Mouse (Mus musculus) lung, embryonic 14.5 days (tissue): Measurements from ENCODE around the gene Usp32. TPM values are rescaled to one million over a fixed set of nuclear protein-coding genes. Genes with fewer than 3 reads are reported as not detected.

Experiments
- ATAC-seq: fragments of 200-750 bp; cut with Nextera tagmentation; 2 replicates; pipeline ENCODE4 v1.8.0; 2017; ENCODE audit warnings: mild to moderate bottlenecking, moderate TSS enrichment, moderate library complexity; ENCODE audit not compliant: insufficient read depth
- DNase-seq: peaks from one replicate; pipeline ENCODE4 v3.0.0-alpha.2; 2015
- H3K27ac ChIP-seq: fragments of 300-500 bp; sonication (generic); 2 replicates; pipeline ENCODE4 v1.5.1; 2014; ENCODE audit warnings: low read depth, mild to moderate bottlenecking, moderate library complexity
- H3K27me3 ChIP-seq: fragments of 300-500 bp; sonication (generic); 2 replicates; pipeline ENCODE4 v1.6.1; 2014; ENCODE audit warnings: low read length, control low read depth; ENCODE audit not compliant: insufficient read depth
- H3K36me3 ChIP-seq: fragments of 300-500 bp; sonication (generic); 2 replicates; pipeline ENCODE4 v1.6.1; 2014; ENCODE audit warnings: control low read depth; ENCODE audit not compliant: insufficient read depth
- H3K4me1 ChIP-seq: fragments of 300-500 bp; sonication (generic); 2 replicates; pipeline ENCODE4 v1.6.1; 2014; ENCODE audit warnings: antibody characterized with exemption, control low read depth; ENCODE audit not compliant: insufficient read depth
- H3K4me2 ChIP-seq: fragments of 300-500 bp; sonication (generic); 2 replicates; pipeline ENCODE4 v1.6.1; 2014; ENCODE audit warnings: mild to moderate bottlenecking
- H3K4me3 ChIP-seq: fragments of 300-500 bp; sonication (generic); 2 replicates; pipeline ENCODE4 v1.5.1; 2014; ENCODE audit warnings: low read depth, low read length
- H3K9ac ChIP-seq: fragments of 300-500 bp; sonication (generic); 2 replicates; pipeline ENCODE4 v1.6.1; 2014
- H3K9me3 ChIP-seq: fragments of 300-500 bp; sonication (generic); 2 replicates; pipeline ENCODE4 v1.6.1; 2016; ENCODE audit warnings: low read depth, low read length, control low read depth
- CTCF ChIP-seq: IDR thresholded peaks from 2 replicates; pipeline ENCODE4 v1.5.1; 2016; ENCODE audit warnings: antibody characterized with exemption, low read depth
- WGBS: fragments of 180-500 bp; shearing (Covaris S2); extraction: QIAGEN DNeasy Blood & Tissue Kit; methylation state at CpG from one replicate; pipeline ENCODE4 v1.1.7; 2014; 5-methylcytosine and 5-hydroxymethylcytosine counted together
- polyA plus RNA-seq: library from polyadenylated mRNA; unstranded; fragments of >200 nt; fragmentation: Nextera tagmentation; extraction: Ambion mirVana; gene quantifications from 2 replicates; pipeline ENCODE4 v1.2.1, GENCODE M21; 2014

Gene Usp32
- 5.1 and 5.5 TPM in 2 replicates for polyA plus RNA-seq

- Histone ChIP-seq H3K27me3 (no peaks in the 10 kb centered on the region), H3K4me1 (peaks cover 5% of the 10 kb centered on the region; the same call in 1 of the 2 replicates), H3K9ac (peak within 1 kb of the TSS; percentile 78), H3K4me3 (peak within 1 kb of the TSS; percentile 79), H3K36me3 (no peaks in the 10 kb centered on the region), H3K9me3 (no peaks in the 10 kb centered on the region), H3K4me2 (peak within 1 kb of the TSS; percentile 82), H3K27ac (peak within 1 kb of the TSS; percentile 83)
- ATAC-seq (peak; percentile 98), DNase-seq (peak; percentile 98)
- TF ChIP-seq CTCF, result no peak
- under 1% methylated on average over 82 of the region's 94 CpGs for WGBS
These were observed at the start of gene Usp32 for GRCm38 (mm10) chr11:85139581-85140540. Gene Usp32 (minus strand): TSS chr11:85140161.

- no peak overlapping the region for H3K27ac ChIP-seq
- H3K4me1 ChIP-seq, result no peaks in the 10 kb centered on the region
- H3K4me3 ChIP-seq, result no peak overlapping the region
- H3K36me3 ChIP-seq, result peaks cover 55% of the 10 kb centered on the region
- ATAC-seq (no peak), DNase-seq (no peak)
- no peak for TF ChIP-seq CTCF
- H3K9me3 ChIP-seq, result no peaks in the 10 kb centered on the region
- H3K9ac ChIP-seq, result no peak overlapping the region
- WGBS, result 91% methylated on average over 4 of the region's 4 CpGs
- no peak overlapping the region for H3K4me2 ChIP-seq
- no peaks in the 10 kb centered on the region for H3K27me3 ChIP-seq
These were observed 49.1 kb upstream of the Usp32 start for GRCm38 (mm10) chr11:85189110-85189509.

GRCm38 (mm10) chr11:85184839-85185238, 44.9 kb upstream of the Usp32 start:
- H3K4me3 ChIP-seq, result no peak overlapping the region
- no peak overlapping the region for H3K9ac ChIP-seq
- no peak for ATAC-seq
- DNase-seq, result no peak
- H3K4me1 ChIP-seq, result no peaks in the 10 kb centered on the region
- no peak overlapping the region for H3K4me2 ChIP-seq
- TF ChIP-seq CTCF, result no peak
- no peaks in the 10 kb centered on the region for H3K27me3 ChIP-seq
- 73% methylated on average over 6 of the region's 6 CpGs for WGBS
- H3K36me3 ChIP-seq, result peaks cover 16% of the 10 kb centered on the region
- no peak overlapping the region for H3K27ac ChIP-seq
- H3K9me3 ChIP-seq, result no peaks in the 10 kb centered on the region

- Histone ChIP-seq H3K27ac (no peak overlapping the region), H3K9me3 (no peaks in the 10 kb centered on the region), H3K4me1 (no peaks in the 10 kb centered on the region), H3K9ac (no peak overlapping the region), H3K36me3 (peaks cover 9% of the 10 kb centered on the region), H3K27me3 (no peaks in the 10 kb centered on the region), H3K4me3 (no peak overlapping the region), H3K4me2 (no peak overlapping the region)
- ATAC-seq (no peak), DNase-seq (peak; percentile 67)
- 66% methylated on average over 5 of the region's 5 CpGs for WGBS
- TF ChIP-seq CTCF, result peak; percentile 59
These were observed 44.1 kb upstream of the Usp32 start for GRCm38 (mm10) chr11:85184082-85184481.

- peak overlapping the region; percentile 38 for H3K4me3 ChIP-seq
- H3K27me3 ChIP-seq, result no peaks in the 10 kb centered on the region
- ATAC-seq, result peak; percentile 16; the same call in 1 of the 2 replicates
- peak overlapping the region; percentile 73 for H3K4me2 ChIP-seq
- H3K9ac ChIP-seq, result peak overlapping the region; percentile 48
- no peaks in the 10 kb centered on the region for H3K9me3 ChIP-seq
- peaks cover 1% of the 10 kb centered on the region; the same call in 1 of the 2 replicates for H3K36me3 ChIP-seq
- 0 out of 2 replicates have a peak overlapping the region, but pooled peaks have one; percentile 18 for H3K27ac ChIP-seq
- WGBS, result 18% methylated on average over 13 of the region's 13 CpGs
- TF ChIP-seq CTCF, result no peak
- DNase-seq, result peak; percentile 64
- no peaks in the 10 kb centered on the region for H3K4me1 ChIP-seq
These were observed 43.4 kb upstream of the Usp32 start for GRCm38 (mm10) chr11:85183284-85183779.

GRCm38 (mm10) chr11:85182617-85183283, 42.8 kb upstream of the Usp32 start:
- DNase-seq, result peak; percentile 91
- no peaks in the 10 kb centered on the region for H3K27me3 ChIP-seq
- 3% methylated on average over 20 of the region's 20 CpGs for WGBS
- no peaks in the 10 kb centered on the region for H3K4me1 ChIP-seq
- H3K9ac ChIP-seq, result peak overlapping the region; percentile 48
- peak overlapping the region; percentile 73 for H3K4me2 ChIP-seq
- H3K9me3 ChIP-seq, result no peaks in the 10 kb centered on the region
- peak; percentile 91 for TF ChIP-seq CTCF
- H3K36me3 ChIP-seq, result no peaks in the 10 kb centered on the region
- H3K4me3 ChIP-seq, result peak overlapping the region; percentile 38
- peak overlapping the region; percentile 18; the same call in 1 of the 2 replicates for H3K27ac ChIP-seq
- peak; percentile 94 for ATAC-seq
